Mouse (Mus musculus) lung, adult 2 months (tissue): ENCODE data around the gene Gm49405.

Experiments used
- CTCF ChIP-seq: fragments of 200-500 bp; IDR thresholded peaks from 2 replicates; pipeline ENCODE4 v1.5.1; 2011; ENCODE audit warnings: mild to moderate bottlenecking, low read length, control low read depth; ENCODE audit not compliant: insufficient read depth
- POLR2A ChIP-seq: fragments of 200-500 bp; IDR thresholded peaks from 2 replicates; pipeline ENCODE4 v1.6.1; 2011; ENCODE audit warnings: low read depth, mild to moderate bottlenecking, control low read depth, low read length, borderline replicate concordance; ENCODE audit errors: extremely low read depth

DNA sequence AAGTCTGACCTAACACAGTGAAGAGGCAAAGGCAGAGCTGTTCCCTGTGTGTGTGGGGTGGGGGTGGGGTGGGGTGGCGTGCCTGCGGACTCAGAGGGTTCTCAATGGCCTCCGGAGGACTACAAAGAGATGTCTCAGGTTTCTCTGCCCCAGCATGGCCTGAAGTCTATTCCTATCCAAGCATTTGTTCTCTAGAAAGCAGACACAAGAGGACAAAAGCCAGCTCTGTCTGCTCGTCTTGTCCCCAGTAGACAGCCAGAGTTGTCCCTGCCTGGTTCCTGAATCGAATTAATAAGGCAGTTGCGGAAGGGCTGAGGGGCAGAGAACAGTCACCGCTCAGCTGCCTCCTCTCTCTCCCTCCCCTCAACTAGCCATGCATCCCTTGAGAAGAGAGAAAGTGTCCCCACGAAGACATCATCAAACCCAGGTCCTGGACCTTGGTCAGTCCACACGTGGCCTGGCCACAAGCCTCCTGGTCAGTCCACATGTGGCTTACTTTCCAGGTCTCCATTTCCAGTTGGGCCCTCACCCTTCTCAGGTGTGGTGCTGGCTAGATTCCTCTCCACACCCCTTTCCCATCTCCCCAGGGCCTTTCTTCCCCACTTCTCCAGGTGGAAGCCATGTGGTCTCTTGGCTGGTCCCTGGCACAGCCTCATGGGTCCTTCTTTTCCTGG is 16.8 kb upstream of the Gm49405 start:
- no peak for TF ChIP-seq POLR2A
- no peak for TF ChIP-seq CTCF
